Mouse (Mus musculus): ENCODE results near the gene Adgrf3. TPM values are rescaled to one million over a fixed set of nuclear protein-coding genes. Genes with fewer than 3 reads are reported as not detected.

Gene Adgrf3
- total RNA-seq (2012; rRNA removed) (1.0 and 1.4 TPM in 2 replicates), total RNA-seq (2014; rRNA removed) (1.2 and 2.3 TPM in 2 replicates), polyA plus RNA-seq (2012; ENCODE audit: insufficient read length, low read depth) (2.2 and 2.6 TPM in 2 replicates)

- no peaks in the 10 kb centered on the region for H3K9me3 ChIP-seq (replicated peaks; ENCODE audit: low read length)
- H3K4me1 ChIP-seq (ENCODE audit: control insufficient read depth in 1 of 2, insufficient read depth in 2 of 2): peaks cover 6 to 20% of the 10 kb centered on the region in 2 experiments
- DNase-seq (ENCODE audit: extremely low read depth): no peak
- no peak within 1 kb of the TSS for H3K4me2 ChIP-seq (ENCODE audit: insufficient read depth, low read depth, poor library complexity, severe bottlenecking)
- H3K9ac ChIP-seq (ENCODE audit: insufficient read depth, low read depth): no peak within 1 kb of the TSS
- TF ChIP-seq GABPA (IDR thresholded peaks at IDR 0.05; ENCODE audit: insufficient replicate concordance, low read depth, low read length): no peak
- no peak for TF ChIP-seq UBTF (IDR thresholded peaks at IDR 0.05; ENCODE audit: low read depth, low read length)
- no peak for TF ChIP-seq E2F4 (IDR thresholded peaks at IDR 0.05; ENCODE audit: insufficient replicate concordance, low read depth, low read length)
- no peak for TF ChIP-seq MXI1 (IDR thresholded peaks at IDR 0.05; ENCODE audit: low read depth, low read length)
- TF ChIP-seq ETS1 (conservative IDR thresholded peaks at IDR 0.05; ENCODE audit: low read depth, low read length): no peak
- TF ChIP-seq ZMIZ1 (IDR thresholded peaks at IDR 0.05; ENCODE audit: low read depth, low read length): no peak
- no peak for TF ChIP-seq MAX (IDR thresholded peaks at IDR 0.05; ENCODE audit: low read length)
- TF ChIP-seq USF1 (IDR thresholded peaks at IDR 0.05; ENCODE audit: low read depth, low read length): no peak
- no peak for TF ChIP-seq HCFC1 (IDR thresholded peaks at IDR 0.05; ENCODE audit: low read depth, low read length)
- no peak for TF ChIP-seq JUND (conservative IDR thresholded peaks at IDR 0.05; ENCODE audit: low read depth, low read length)
- TF ChIP-seq MAZ (IDR thresholded peaks at IDR 0.05; ENCODE audit: low read depth, low read length): no peak
- TF ChIP-seq RAD21 (IDR thresholded peaks at IDR 0.05; ENCODE audit: low read depth, low read length): no peak
- no peak for TF ChIP-seq KAT2A (IDR thresholded peaks at IDR 0.05; ENCODE audit: insufficient replicate concordance, low read length)
- no peak for TF ChIP-seq MAFK (IDR thresholded peaks at IDR 0.05; ENCODE audit: insufficient replicate concordance, low read length)
- TF ChIP-seq POLR2A (IDR thresholded peaks at IDR 0.05; ENCODE audit: low read depth, low read length): no peak
- TF ChIP-seq PAX5 (IDR thresholded peaks at IDR 0.05; ENCODE audit: low read length): no peak
- TF ChIP-seq JUN (IDR thresholded peaks at IDR 0.05; ENCODE audit: insufficient read depth, low read depth, low read length): no peak
- TF ChIP-seq ZKSCAN1 (IDR thresholded peaks at IDR 0.05; ENCODE audit: borderline replicate concordance, low read depth, low read length): no peak
- TF ChIP-seq MEF2A (IDR thresholded peaks at IDR 0.05; ENCODE audit: borderline replicate concordance, low read depth, low read length): no peak
- dilution Hi-C loops (cut with MboI; ENCODE audit: extremely low pct_ligation_motif_present, extremely low pct_unique_long_range_greater_than_20kb, low sequenced_read_pairs) (no loop called here), in situ Hi-C loops (cut with MboI; ENCODE audit: low pct_ligation_motif_present, low pct_unique_long_range_greater_than_20kb, low sequenced_read_pairs) (no loop called here)
- H3K36me3 ChIP-seq (replicated peaks in 1 of 2; ENCODE audit: control insufficient read depth in 1 of 2, insufficient read depth in 1 of 2, low read length in 1 of 2): no peaks in the 10 kb centered on the region
- H3K27ac ChIP-seq (ENCODE audit: insufficient read depth, low read depth): no peak within 1 kb of the TSS
- no peaks in the 10 kb centered on the region for H3K79me2 ChIP-seq (replicated peaks; ENCODE audit: control insufficient read depth, extremely low read depth, insufficient read depth, poor library complexity, severe bottlenecking)
- no peaks in the 10 kb centered on the region for H3K27me3 ChIP-seq (replicated peaks)
- H3K4me3 ChIP-seq (replicated peaks in 1 of 3; ENCODE audit: low read depth in 2 of 3, low read length in 2 of 3, poor library complexity in 1 of 3): no peak within 1 kb of the TSS
These were observed at the start of gene Adgrf3 for GRCm38 (mm10) chr5:30205493-30205892. Adgrf3 (minus strand) TSS chr5:30205722.

DNA sequence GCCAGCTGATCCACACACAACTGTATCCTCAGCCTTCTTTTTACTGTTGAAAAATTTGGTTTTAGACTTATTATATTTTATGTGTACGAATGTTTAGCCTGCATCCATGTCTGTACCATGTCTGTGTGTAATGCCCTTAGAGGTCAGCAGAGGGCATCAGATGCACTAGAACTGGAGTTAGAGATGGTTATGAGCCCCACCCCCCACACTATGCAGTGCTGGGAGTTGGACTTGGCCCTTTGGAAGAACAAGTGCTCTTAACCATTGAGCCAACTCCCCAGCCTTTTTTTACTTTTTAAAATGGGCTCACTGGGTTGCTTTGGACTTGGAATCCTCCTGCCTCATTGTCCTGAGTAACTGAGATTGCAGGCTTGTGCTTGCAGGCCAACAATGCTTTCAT, 42.1 kb upstream of the Adgrf3 start:
- dilution Hi-C loops (cut with MboI; ENCODE audit: extremely low pct_ligation_motif_present, extremely low pct_unique_long_range_greater_than_20kb, low sequenced_read_pairs): no loop called here
- H3K27me3 ChIP-seq (replicated peaks): no peaks in the 10 kb centered on the region
- H3K9ac ChIP-seq (ENCODE audit: insufficient read depth, low read depth): no peak overlapping the region
- no peak overlapping the region for H3K4me3 ChIP-seq (replicated peaks in 1 of 3; ENCODE audit: low read depth in 2 of 3, low read length in 2 of 3, poor library complexity in 1 of 3)
- peaks cover 2% of the 10 kb centered on the region for H3K9me3 ChIP-seq (replicated peaks; ENCODE audit: low read length)
- no peak for DNase-seq (ENCODE audit: extremely low read depth)
- no peak overlapping the region for H3K4me2 ChIP-seq (ENCODE audit: insufficient read depth, low read depth, poor library complexity, severe bottlenecking)
- H3K36me3 ChIP-seq (replicated peaks in 1 of 2; ENCODE audit: control insufficient read depth in 1 of 2, insufficient read depth in 1 of 2, low read length in 1 of 2): peaks cover 8 to 41% of the 10 kb centered on the region in 2 experiments
- peaks cover 25% of the 10 kb centered on the region for H3K79me2 ChIP-seq (replicated peaks; ENCODE audit: control insufficient read depth, extremely low read depth, insufficient read depth, poor library complexity, severe bottlenecking)
- TF ChIP-seq POLR2AphosphoS2 (IDR thresholded peaks at IDR 0.05; ENCODE audit: low read depth, low read length) (no peak), MEF2A (IDR thresholded peaks at IDR 0.05; ENCODE audit: borderline replicate concordance, low read depth, low read length) (no peak), SMC3 (IDR thresholded peaks at IDR 0.05; ENCODE audit: low read depth, low read length) (peak; percentile 46), CTCF (conservative IDR thresholded peaks at IDR 0.05 in 1 of 2, IDR thresholded peaks at IDR 0.05 in 1 of 2; ENCODE audit: low read depth in 2 of 2, low read length in 2 of 2) (peak in 1 of 2 experiments; percentile 59; a peak in 2 of 4 replicates), RAD21 (IDR thresholded peaks at IDR 0.05; ENCODE audit: low read depth, low read length) (peak; percentile 25)
- in situ Hi-C loops (cut with MboI; ENCODE audit: low pct_ligation_motif_present, low pct_unique_long_range_greater_than_20kb, low sequenced_read_pairs): no loop called here
- H3K27ac ChIP-seq (ENCODE audit: insufficient read depth, low read depth): no peak overlapping the region
- peaks cover 2 to 33% of the 10 kb centered on the region in 2 experiments; a peak in 3 of 4 replicates for H3K4me1 ChIP-seq (ENCODE audit: control insufficient read depth in 1 of 2, insufficient read depth in 2 of 2)
